Mouse (Mus musculus) thymus, adult 2 months (tissue): ENCODE measurements at regions not wholly inside any gene's neighbourhood (a gene's known extent, or its start where the extent isn't known, plus 50 kb on each side); places are given as distances from the start of the nearest gene placed in this dataset.

Experiments used
- CTCF ChIP-seq: fragments of 200-500 bp; IDR thresholded peaks from 2 replicates; pipeline ENCODE4 v1.5.1; 2012; ENCODE audit warnings: mild to moderate bottlenecking, control low read depth, low read length, moderate library complexity, borderline replicate concordance; ENCODE audit not compliant: control insufficient read depth, poor library complexity, insufficient read depth; ENCODE audit errors: extremely low read depth
- POLR2A ChIP-seq: fragments of 200-500 bp; IDR thresholded peaks from 2 replicates; pipeline ENCODE4 v1.6.1; 2012; ENCODE audit warnings: mild to moderate bottlenecking, low read length, control low read depth, moderate library complexity; ENCODE audit not compliant: control insufficient read depth, poor library complexity, insufficient read depth; ENCODE audit errors: extremely low read depth

DNA sequence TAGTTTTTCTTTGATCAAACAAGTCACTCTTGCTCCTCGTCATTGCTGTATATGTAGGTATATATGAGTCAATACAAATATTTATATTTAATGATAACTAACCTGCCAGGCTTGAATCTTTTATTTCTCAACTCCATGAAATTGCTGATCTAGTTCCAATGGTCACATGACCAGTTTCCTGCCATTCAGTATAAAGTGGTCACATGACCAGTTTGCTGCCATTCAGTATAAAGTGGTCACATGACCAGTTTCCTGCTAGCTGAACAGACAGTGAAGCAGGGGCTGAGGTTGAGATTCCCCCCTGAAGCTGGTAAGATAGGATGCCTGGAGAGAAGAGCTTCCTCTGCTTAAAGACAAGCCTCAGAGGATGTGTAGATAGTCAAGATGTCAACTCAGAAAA lies 117.9 kb downstream of the Zfp326 start:
- TF ChIP-seq CTCF (no peak), POLR2A (no peak)
